Mouse (Mus musculus) heart, adult 2 months (tissue): Measurements from ENCODE around the gene Ndufs1. TPM values are rescaled to one million over a fixed set of nuclear protein-coding genes. Genes with fewer than 3 reads are reported as not detected.

Source experiments
- DNase-seq, 2 experiments: peaks; one replicate each; pipeline ENCODE4 v3.0.0; 2021
- H3K27ac ChIP-seq: fragments of 200-600 bp; 2 replicates; pipeline ENCODE4 v1.8.1; 2022
- H3K27me3 ChIP-seq: fragments of 200-500 bp; 2 replicates; pipeline ENCODE4 v1.6.1; 2012; ENCODE audit warnings: mild to moderate bottlenecking, low read length, inconsistent platforms, mixed read lengths; ENCODE audit not compliant: control insufficient read depth, insufficient read depth
- H3K36me3 ChIP-seq: fragments of 200-500 bp; 2 replicates; pipeline ENCODE4 v1.6.1; 2012; ENCODE audit warnings: low read length, inconsistent platforms; ENCODE audit not compliant: control insufficient read depth, insufficient read depth
- H3K4me1 ChIP-seq: fragments of 200-500 bp; 2 replicates; pipeline ENCODE4 v1.6.1; 2011; ENCODE audit warnings: low read length; ENCODE audit not compliant: control insufficient read depth, insufficient read depth
- H3K4me3 ChIP-seq: fragments of 200-600 bp; 2 replicates; pipeline ENCODE4 v1.8.1; 2022
- H3K79me2 ChIP-seq: fragments of 200-500 bp; replicated peaks from 2 replicates; pipeline ENCODE4 v1.6.1; 2012; ENCODE audit warnings: mild to moderate bottlenecking, inconsistent platforms, low read length, moderate library complexity, mixed read lengths; ENCODE audit not compliant: control insufficient read depth, insufficient read depth
- H3K9ac ChIP-seq: fragments of 200-500 bp; 2 replicates; pipeline ENCODE4 v1.6.1; 2012; ENCODE audit warnings: low read depth, mild to moderate bottlenecking, control low read depth, inconsistent platforms, low read length, mixed read lengths
- CTCF ChIP-seq: fragments of 200-600 bp; IDR thresholded peaks from 2 replicates; pipeline ENCODE4 v1.8.1; 2022; ENCODE audit warnings: antibody characterized with exemption, mild to moderate bottlenecking, moderate library complexity
- EP300 ChIP-seq: fragments of 200-500 bp; IDR thresholded peaks from 2 replicates; pipeline ENCODE4 v1.6.1; 2011; ENCODE audit warnings: low read depth, low read length, control low read depth; ENCODE audit not compliant: insufficient read depth
- POLR2A ChIP-seq: fragments of 200-500 bp; IDR thresholded peaks from 2 replicates; pipeline ENCODE4 v1.6.1; 2011; ENCODE audit warnings: mild to moderate bottlenecking, low read depth, low read length, control low read depth; ENCODE audit not compliant: insufficient read depth
- WGBS: fragments of 180-500 bp; shearing (Covaris S2); methylation state at CpG from one replicate; pipeline ENCODE4 v1.1.7; 2018; 5-methylcytosine and 5-hydroxymethylcytosine counted together
- intact Hi-C: fragments of 180-260 bp; cut with DNase I; formaldehyde crosslinking; loops from one replicate; pipeline ENCODE4 v1.15.1; 2025
- polyA plus RNA-seq: library from polyadenylated mRNA; depleted of rRNA; stranded (reverse); fragments of >200 nt; gene quantifications from 2 replicates; pipeline ENCODE4 v1.2.3, GENCODE M21; 2012
- total RNA-seq, 2 experiments: library from RNA; stranded (reverse); gene quantifications; 2 replicates each; pipeline ENCODE4 v1.2.3; 2021

Gene Ndufs1
- total and polyA plus RNA-seq, 3 experiments: 295 to 840 (median 746) TPM

- WGBS: 97% methylated on average over 2 of the region's 2 CpGs
- H3K9ac ChIP-seq: no peak overlapping the region
- TF ChIP-seq CTCF: no peak
- TF ChIP-seq EP300: no peak
- TF ChIP-seq POLR2A: no peak
Measured at GRCm38 (mm10) chr1:63120382-63120781, 56.3 kb downstream of the Ndufs1 start.

GRCm38 (mm10) chr1:63119675-63120074, 57.0 kb downstream of the Ndufs1 start:
- Histone ChIP-seq H3K36me3 (peaks cover 13% of the 10 kb centered on the region), H3K9ac (no peak overlapping the region), H3K79me2 (peaks cover 7% of the 10 kb centered on the region), H3K27ac (no peak overlapping the region), H3K4me3 (no peak overlapping the region), H3K27me3 (no peaks in the 10 kb centered on the region), H3K4me1 (peaks cover 3% of the 10 kb centered on the region)
- TF ChIP-seq CTCF (no peak), EP300 (no peak), POLR2A (no peak)
- intact Hi-C loops: no loop called here
- WGBS: 84% methylated on average over 4 of the region's 4 CpGs
- no peak for DNase-seq

More at GRCm38 (mm10) chr1:63120382-63120781, 56.3 kb downstream of the Ndufs1 start:
- peaks cover 7% of the 10 kb centered on the region for H3K79me2 ChIP-seq
- no peaks in the 10 kb centered on the region for H3K27me3 ChIP-seq
- H3K4me1 ChIP-seq: peaks cover 3% of the 10 kb centered on the region
- no peak for DNase-seq
- H3K27ac ChIP-seq: no peak overlapping the region
- H3K36me3 ChIP-seq: peaks cover 13% of the 10 kb centered on the region
- intact Hi-C loops: no loop called here
- no peak overlapping the region for H3K4me3 ChIP-seq

- no peak overlapping the region for H3K9ac ChIP-seq
- intact Hi-C loops: no loop called here
- WGBS: 5% methylated on average over 3 of the region's 3 CpGs
Measured at GRCm38 (mm10) chr1:63115540-63115939, 61.1 kb downstream of the Ndufs1 start.

GRCm38 (mm10) chr1:63115096-63115495, 61.5 kb downstream of the Ndufs1 start:
- TF ChIP-seq POLR2A (no peak), EP300 (no peak), CTCF (no peak)

More at GRCm38 (mm10) chr1:63115540-63115939, 61.1 kb downstream of the Ndufs1 start:
- Histone ChIP-seq H3K4me1 (peaks cover 6% of the 10 kb centered on the region), H3K27me3 (no peaks in the 10 kb centered on the region), H3K27ac (peak overlapping the region; percentile 99), H3K36me3 (peaks cover 9% of the 10 kb centered on the region; the same call in 1 of the 2 replicates), H3K4me3 (peak overlapping the region; percentile 53), H3K79me2 (peaks cover 8% of the 10 kb centered on the region)
- TF ChIP-seq EP300 (no peak), CTCF (no peak), POLR2A (no peak)
- DNase-seq: no peak

GRCm38 (mm10) chr1:63114136-63114781, 62.4 kb downstream of the Ndufs1 start, which contains the start of gene Ino80d:
TSS of gene Ino80d (minus strand) at chr1:63114667.
- TF ChIP-seq EP300 (no peak), CTCF (peak; percentile 78), POLR2A (peak; percentile 81)
- Histone ChIP-seq H3K4me3 (peak within 1 kb of the TSS; percentile 98), H3K27ac (peak within 1 kb of the TSS; percentile 99), H3K79me2 (peaks cover 8% of the 10 kb centered on the region), H3K9ac (peak within 1 kb of the TSS; percentile 100), H3K36me3 (peaks cover 5% of the 10 kb centered on the region; the same call in 1 of the 2 replicates), H3K4me1 (peaks cover 6% of the 10 kb centered on the region), H3K27me3 (no peaks in the 10 kb centered on the region)
- under 1% methylated on average over 29 of the region's 42 CpGs for WGBS
- peak; percentile 83 to 88 for DNase-seq
- intact Hi-C loops: loop anchor here (1.0 kb wide), 1 partner anchor 62 kb away; the partner anchor contains the start of genes Eef1b2 and Ndufs1

More at GRCm38 (mm10) chr1:63115096-63115495, 61.5 kb downstream of the Ndufs1 start:
- Histone ChIP-seq H3K27ac (peak overlapping the region; percentile 99), H3K9ac (no peak overlapping the region), H3K27me3 (no peaks in the 10 kb centered on the region), H3K4me1 (peaks cover 6% of the 10 kb centered on the region), H3K36me3 (peaks cover 8% of the 10 kb centered on the region; the same call in 1 of the 2 replicates), H3K79me2 (peaks cover 8% of the 10 kb centered on the region), H3K4me3 (peak overlapping the region; percentile 53)
- intact Hi-C loops: no loop called here
- DNase-seq: no peak
- 7% methylated on average over 4 of the region's 4 CpGs for WGBS
